Mouse (Mus musculus): ENCODE results near the gene Vti1a. TPM values are rescaled to one million over a fixed set of nuclear protein-coding genes. Genes with fewer than 3 reads are reported as not detected.

Gene Vti1a
- polyA plus RNA-seq, 1 experiment from 2014 or later: 15.4 TPM

DNA sequence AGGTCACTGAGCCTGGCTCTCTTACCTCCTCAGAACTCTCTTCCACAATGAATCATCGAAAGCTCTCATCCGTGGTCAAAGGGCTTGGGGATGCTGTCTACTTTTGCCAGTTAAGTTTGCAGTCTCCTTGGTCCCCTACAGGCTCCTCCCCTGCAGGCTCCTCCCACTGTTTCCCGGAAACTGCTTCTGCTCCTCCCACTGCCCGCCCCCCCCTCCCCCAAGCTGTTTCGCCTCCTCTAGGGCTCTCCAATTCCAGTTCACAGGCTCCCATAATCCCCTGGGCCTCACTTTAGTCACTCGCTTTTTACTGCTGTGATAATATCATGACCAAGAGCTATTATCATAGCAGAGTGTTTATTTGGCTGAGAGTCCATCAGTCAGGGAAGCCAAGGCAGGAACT is 324.2 kb downstream of the Vti1a start:
- H3K4me3 ChIP-seq (ENCODE audit: control insufficient read depth in 1 of 2, insufficient read depth in 1 of 2, low read depth in 1 of 2, low read length in 2 of 2): no peak overlapping the region
- H3K36me3 ChIP-seq (ENCODE audit: control insufficient read depth, insufficient read depth, low read length): no peaks in the 10 kb centered on the region
- H3K27me3 ChIP-seq (ENCODE audit: control insufficient read depth, insufficient read depth, low read length): no peaks in the 10 kb centered on the region
- no peak overlapping the region for H3K27ac ChIP-seq (replicated peaks in 1 of 2; ENCODE audit: control insufficient read depth in 1 of 2, insufficient read depth in 1 of 2, low read depth in 2 of 2, low read length in 2 of 2)
- peaks cover 8 to 11% of the 10 kb centered on the region in 2 experiments; a peak in 3 of 4 replicates for H3K4me1 ChIP-seq (ENCODE audit: control insufficient read depth in 2 of 2, insufficient read depth in 2 of 2, low read length in 2 of 2)
- H3K4me2 ChIP-seq (ENCODE audit: low read length): no peak overlapping the region
- ATAC-seq (ENCODE audit: insufficient number of reproducible peaks, insufficient read depth, low FRiP score, low read depth): no peak
- WGBS: 87% methylated on average over 6 of the region's 6 CpGs
- no peak overlapping the region for H3K9ac ChIP-seq (ENCODE audit: low read length)
- no peaks in the 10 kb centered on the region for H3K9me3 ChIP-seq (ENCODE audit: control insufficient read depth, low read length)

DNA sequence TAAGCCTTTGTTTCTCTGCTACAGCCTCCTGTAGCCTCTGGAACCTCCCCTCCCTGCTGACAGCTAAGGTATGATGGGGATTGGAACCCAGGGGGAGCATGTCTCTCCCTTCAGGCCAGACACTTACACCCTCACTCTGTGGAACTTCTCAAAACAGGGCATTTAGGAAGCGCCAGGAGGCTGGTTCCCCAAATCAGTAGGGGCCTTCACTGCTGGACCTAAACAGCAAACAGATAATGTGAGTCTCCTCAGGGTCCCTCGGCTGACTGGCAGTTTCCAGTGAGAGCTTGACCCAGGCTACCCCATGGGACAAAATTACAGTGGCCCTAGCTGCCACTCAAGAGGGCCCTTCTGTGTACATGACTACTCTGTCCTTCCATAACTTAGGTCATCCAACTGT is 325.8 kb downstream of the Vti1a start:
- Histone ChIP-seq H3K27me3 (ENCODE audit: control insufficient read depth, insufficient read depth, low read length) (no peaks in the 10 kb centered on the region), H3K4me3 (ENCODE audit: control insufficient read depth in 1 of 2, insufficient read depth in 1 of 2, low read depth in 1 of 2, low read length in 2 of 2) (no peak overlapping the region), H3K4me1 (ENCODE audit: control insufficient read depth in 2 of 2, insufficient read depth in 2 of 2, low read length in 2 of 2) (peaks cover 8 to 11% of the 10 kb centered on the region in 2 experiments; a peak in 3 of 4 replicates), H3K9ac (ENCODE audit: low read length) (no peak overlapping the region), H3K9me3 (ENCODE audit: control insufficient read depth, low read length) (no peaks in the 10 kb centered on the region), H3K36me3 (ENCODE audit: control insufficient read depth, insufficient read depth, low read length) (no peaks in the 10 kb centered on the region), H3K27ac (replicated peaks in 1 of 2; ENCODE audit: control insufficient read depth in 1 of 2, insufficient read depth in 1 of 2, low read depth in 2 of 2, low read length in 2 of 2) (no peak overlapping the region), H3K4me2 (ENCODE audit: low read length) (no peak overlapping the region)
- 89% methylated on average over 2 of the region's 2 CpGs for WGBS
- no peak for ATAC-seq (ENCODE audit: insufficient number of reproducible peaks, insufficient read depth, low FRiP score, low read depth)

DNA sequence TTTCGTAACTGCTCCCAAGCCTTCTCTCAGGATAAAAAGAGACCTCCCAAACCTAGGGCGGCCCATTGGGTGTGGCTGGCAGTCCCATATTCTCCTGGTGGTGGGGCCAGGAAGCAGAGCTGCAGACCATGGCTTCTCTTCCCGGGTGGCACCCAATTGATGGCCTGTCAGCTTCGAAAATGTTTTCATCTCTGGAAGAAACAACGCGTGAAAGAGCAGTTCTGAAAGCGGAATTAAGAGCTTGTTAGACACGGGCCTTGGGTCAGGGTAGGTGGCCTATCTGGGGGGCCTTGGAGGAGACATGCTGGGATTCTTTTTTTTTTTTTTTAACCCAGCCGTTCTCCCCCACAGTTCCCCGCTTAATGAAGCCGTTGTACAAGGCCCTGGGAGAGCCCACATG is 326.3 kb downstream of the Vti1a start:
- Histone ChIP-seq H3K27me3 (ENCODE audit: control insufficient read depth, insufficient read depth, low read length) (no peaks in the 10 kb centered on the region), H3K9me3 (ENCODE audit: control insufficient read depth, low read length) (no peaks in the 10 kb centered on the region), H3K9ac (ENCODE audit: low read length) (no peak overlapping the region; the same call in 1 of the 2 replicates), H3K36me3 (ENCODE audit: control insufficient read depth, insufficient read depth, low read length) (no peaks in the 10 kb centered on the region), H3K4me1 (ENCODE audit: control insufficient read depth in 2 of 2, insufficient read depth in 2 of 2, low read length in 2 of 2) (peaks cover 8 to 11% of the 10 kb centered on the region in 2 experiments; a peak in 3 of 4 replicates), H3K4me2 (ENCODE audit: low read length) (no peak overlapping the region), H3K27ac (replicated peaks in 1 of 2; ENCODE audit: control insufficient read depth in 1 of 2, insufficient read depth in 1 of 2, low read depth in 2 of 2, low read length in 2 of 2) (no peak overlapping the region), H3K4me3 (ENCODE audit: control insufficient read depth in 1 of 2, insufficient read depth in 1 of 2, low read depth in 1 of 2, low read length in 2 of 2) (no peak overlapping the region)
- ATAC-seq (ENCODE audit: insufficient number of reproducible peaks, insufficient read depth, low FRiP score, low read depth): no peak
- 76% methylated on average over 11 of the region's 11 CpGs for WGBS

DNA sequence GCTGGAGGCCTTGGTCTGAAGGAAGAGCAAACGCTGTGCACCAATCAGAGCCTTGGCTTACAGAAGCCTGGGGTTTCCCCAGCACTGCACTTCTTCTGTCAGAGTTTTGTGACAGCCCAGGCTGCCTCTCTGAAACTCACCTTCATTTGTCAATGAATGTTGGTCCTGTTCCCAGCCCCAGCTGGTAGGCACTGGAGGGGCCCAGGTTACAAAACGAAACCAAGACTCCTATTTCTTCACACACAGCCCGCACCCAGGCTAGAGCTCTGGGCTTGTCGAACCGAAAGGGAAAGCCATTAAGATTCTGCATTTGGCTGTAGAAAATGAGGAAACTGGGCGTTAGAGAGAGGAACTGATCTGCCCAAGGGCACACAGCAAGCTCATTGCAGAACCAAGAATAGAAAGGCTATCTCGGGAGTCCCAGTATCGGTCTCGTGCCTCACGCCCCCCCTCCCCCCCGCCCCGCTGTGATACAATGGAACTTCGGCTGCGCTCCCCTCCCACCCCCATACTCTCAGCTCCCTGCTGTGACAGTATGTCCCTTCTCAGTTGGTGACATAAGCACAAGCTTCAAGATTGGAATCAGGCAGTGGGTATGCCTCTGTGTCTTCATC is 327.3 kb downstream of the Vti1a start:
- Histone ChIP-seq H3K4me1 (ENCODE audit: control insufficient read depth in 2 of 2, insufficient read depth in 2 of 2, low read length in 2 of 2) (peaks cover 8 to 11% of the 10 kb centered on the region in 2 experiments; a peak in 3 of 4 replicates), H3K9me3 (ENCODE audit: control insufficient read depth, low read length) (no peaks in the 10 kb centered on the region), H3K36me3 (ENCODE audit: control insufficient read depth, insufficient read depth, low read length) (no peaks in the 10 kb centered on the region), H3K9ac (ENCODE audit: low read length) (peak overlapping the region; percentile 58), H3K27me3 (ENCODE audit: control insufficient read depth, insufficient read depth, low read length) (no peaks in the 10 kb centered on the region), H3K4me2 (ENCODE audit: low read length) (peak overlapping the region; percentile 63), H3K4me3 (ENCODE audit: control insufficient read depth in 1 of 2, insufficient read depth in 1 of 2, low read depth in 1 of 2, low read length in 2 of 2) (peak overlapping the region; percentile 38 to 43), H3K27ac (replicated peaks in 1 of 2; ENCODE audit: control insufficient read depth in 1 of 2, insufficient read depth in 1 of 2, low read depth in 2 of 2, low read length in 2 of 2) (peak overlapping the region; percentile 90 to 94)
- peak; percentile 83 for ATAC-seq (ENCODE audit: insufficient number of reproducible peaks, insufficient read depth, low FRiP score, low read depth)
- 2% methylated on average over 14 of the region's 14 CpGs for WGBS

DNA sequence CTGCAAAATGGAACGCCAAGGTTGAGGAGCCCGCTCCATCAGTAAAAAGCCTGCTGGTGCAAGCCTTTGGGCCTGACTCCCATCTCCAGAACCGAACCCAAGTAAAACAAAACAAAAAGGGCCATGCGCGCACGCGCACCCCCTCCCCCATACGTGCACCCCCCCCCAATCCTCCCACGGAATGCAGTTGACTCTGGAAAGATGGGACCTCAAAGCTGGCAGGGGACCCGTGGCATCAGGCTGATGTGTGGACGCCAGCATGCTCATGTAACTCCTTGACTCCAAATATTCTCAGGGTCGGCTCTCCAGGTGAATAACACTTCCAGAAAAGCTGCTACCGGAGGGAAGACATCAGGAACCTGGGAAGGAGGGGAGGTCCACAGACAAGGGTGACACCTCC is 327.8 kb downstream of the Vti1a start:
- H3K27ac ChIP-seq (replicated peaks in 1 of 2; ENCODE audit: control insufficient read depth in 1 of 2, insufficient read depth in 1 of 2, low read depth in 2 of 2, low read length in 2 of 2): peak overlapping the region; percentile 90 to 94
- no peak overlapping the region for H3K9ac ChIP-seq (ENCODE audit: low read length)
- 62% methylated on average over 13 of the region's 13 CpGs for whole genome bisulfite sequencing
- no peaks in the 10 kb centered on the region for H3K36me3 ChIP-seq (ENCODE audit: control insufficient read depth, insufficient read depth, low read length)
- no peak for ATAC-seq (ENCODE audit: insufficient number of reproducible peaks, insufficient read depth, low FRiP score, low read depth)
- H3K27me3 ChIP-seq (ENCODE audit: control insufficient read depth, insufficient read depth, low read length): no peaks in the 10 kb centered on the region
- peaks cover 8 to 11% of the 10 kb centered on the region in 2 experiments; a peak in 3 of 4 replicates for H3K4me1 ChIP-seq (ENCODE audit: control insufficient read depth in 2 of 2, insufficient read depth in 2 of 2, low read length in 2 of 2)
- peak overlapping the region in 1 of 2 experiments; percentile 38; a peak in 2 of 4 replicates for H3K4me3 ChIP-seq (ENCODE audit: control insufficient read depth in 1 of 2, insufficient read depth in 1 of 2, low read depth in 1 of 2, low read length in 2 of 2)
- H3K4me2 ChIP-seq (ENCODE audit: low read length): peak overlapping the region; percentile 63
- H3K9me3 ChIP-seq (ENCODE audit: control insufficient read depth, low read length): no peaks in the 10 kb centered on the region

DNA sequence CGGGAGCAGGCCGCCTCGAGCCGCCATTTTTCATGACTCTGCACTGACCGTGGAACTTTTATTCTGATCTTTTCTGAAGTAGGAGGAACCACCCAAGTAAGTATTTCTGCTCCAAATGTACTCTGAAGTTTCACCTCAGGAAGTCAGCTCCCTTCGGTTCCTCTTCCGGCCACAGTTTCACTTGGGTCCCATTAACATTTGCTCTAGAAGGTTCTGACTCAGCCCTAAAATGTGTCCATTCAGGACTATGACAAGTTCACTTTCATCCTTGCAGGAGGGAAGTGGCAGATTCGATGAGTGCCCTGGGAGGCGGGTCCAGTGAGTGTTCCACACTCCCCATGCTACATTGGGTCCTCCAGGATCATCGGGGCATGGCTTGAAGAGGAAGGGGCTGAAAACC is 333.3 kb downstream of the Vti1a start:
- Histone ChIP-seq H3K9me3 (ENCODE audit: control insufficient read depth, low read length) (no peaks in the 10 kb centered on the region), H3K4me3 (ENCODE audit: control insufficient read depth in 1 of 2, insufficient read depth in 1 of 2, low read depth in 1 of 2, low read length in 2 of 2) (no peak overlapping the region), H3K4me2 (ENCODE audit: low read length) (no peak overlapping the region), H3K27ac (replicated peaks in 1 of 2; ENCODE audit: control insufficient read depth in 1 of 2, insufficient read depth in 1 of 2, low read depth in 2 of 2, low read length in 2 of 2) (no peak overlapping the region), H3K36me3 (ENCODE audit: control insufficient read depth, insufficient read depth, low read length) (no peaks in the 10 kb centered on the region), H3K9ac (ENCODE audit: low read length) (no peak overlapping the region), H3K4me1 (ENCODE audit: control insufficient read depth in 2 of 2, insufficient read depth in 2 of 2, low read length in 2 of 2) (no peaks in the 10 kb centered on the region; a peak in 1 of 4 replicates), H3K27me3 (ENCODE audit: control insufficient read depth, insufficient read depth, low read length) (no peaks in the 10 kb centered on the region)
- whole genome bisulfite sequencing: 88% methylated on average over 10 of the region's 10 CpGs
- no peak for ATAC-seq (ENCODE audit: insufficient number of reproducible peaks, insufficient read depth, low FRiP score, low read depth)

DNA sequence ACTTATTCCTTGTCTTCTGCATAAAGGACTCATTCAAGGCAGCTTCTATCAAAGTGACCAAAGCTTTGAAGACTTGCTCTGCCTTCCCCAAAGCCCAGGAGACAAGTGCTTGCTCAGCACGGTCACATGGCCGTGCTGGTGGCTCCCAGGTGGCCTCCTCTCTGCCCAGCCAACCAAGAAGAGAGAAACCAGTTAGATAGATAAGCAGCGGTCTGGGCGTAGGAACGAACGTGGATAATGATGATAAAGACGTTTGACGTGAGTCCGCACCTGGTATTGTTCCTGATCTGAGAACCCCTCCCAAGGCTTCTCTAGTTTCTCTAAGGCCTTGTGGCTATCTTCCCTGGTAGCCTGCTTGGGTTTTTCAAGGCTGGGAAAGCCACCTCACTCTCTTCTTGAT is 334.9 kb downstream of the Vti1a start:
- 74% methylated on average over 9 of the region's 9 CpGs for WGBS
- no peaks in the 10 kb centered on the region for H3K9me3 ChIP-seq (ENCODE audit: control insufficient read depth, low read length)
- no peaks in the 10 kb centered on the region for H3K4me1 ChIP-seq (ENCODE audit: control insufficient read depth in 2 of 2, insufficient read depth in 2 of 2, low read length in 2 of 2)
- no peak for ATAC-seq (ENCODE audit: insufficient number of reproducible peaks, insufficient read depth, low FRiP score, low read depth)
- no peaks in the 10 kb centered on the region for H3K27me3 ChIP-seq (ENCODE audit: control insufficient read depth, insufficient read depth, low read length)
- H3K4me2 ChIP-seq (ENCODE audit: low read length): no peak overlapping the region
- H3K9ac ChIP-seq (ENCODE audit: low read length): no peak overlapping the region
- H3K36me3 ChIP-seq (ENCODE audit: control insufficient read depth, insufficient read depth, low read length): no peaks in the 10 kb centered on the region
- no peak overlapping the region for H3K4me3 ChIP-seq (ENCODE audit: control insufficient read depth in 1 of 2, insufficient read depth in 1 of 2, low read depth in 1 of 2, low read length in 2 of 2)
- H3K27ac ChIP-seq (replicated peaks in 1 of 2; ENCODE audit: control insufficient read depth in 1 of 2, insufficient read depth in 1 of 2, low read depth in 2 of 2, low read length in 2 of 2): no peak overlapping the region
